Mouse (Mus musculus) ES-Bruce4 (cell line): ENCODE measurements around the gene Ppp1r27.

Experiments used
- CTCF ChIP-seq: IDR thresholded peaks from one replicate; pipeline ENCODE4 v1.8.1; 2011; ENCODE audit warnings: low read depth, low read length
- POLR2A ChIP-seq: IDR thresholded peaks from one replicate; pipeline ENCODE4 v1.8.1; 2011; ENCODE audit warnings: low read length; ENCODE audit not compliant: insufficient read depth

GRCm38 (mm10) chr11:120598990-120599549, 48.1 kb upstream of the Ppp1r27 start:
- TF ChIP-seq CTCF (no peak), POLR2A (no peak)
